Mouse (Mus musculus) CH12.LX (cell line): ENCODE measurements around the gene Arhgap21. TPM values are rescaled to one million over a fixed set of nuclear protein-coding genes. Genes with fewer than 3 reads are reported as not detected.

Experiments used
- DNase-seq: peaks from one replicate; pipeline ENCODE4 v3.0.0-alpha.2; 2013; ENCODE audit errors: extremely low read depth
- H3K27ac ChIP-seq: 2 replicates; pipeline ENCODE4 v1.5.1; 2012; ENCODE audit warnings: low read depth, mild to moderate bottlenecking, control low read depth, moderate library complexity; ENCODE audit not compliant: insufficient read depth
- H3K27me3 ChIP-seq: replicated peaks from 2 replicates; pipeline ENCODE3; 2012; ENCODE audit warnings: inconsistent platforms
- H3K36me3 ChIP-seq, 2 experiments: replicated peaks in 1 of 2; 2 replicates each; pipeline versions ENCODE3 to v1.6.1; 2012; ENCODE audit warnings: inconsistent platforms in 1 of 2, low read length in 1 of 2, mild to moderate bottlenecking in 1 of 2, mixed read lengths in 1 of 2, moderate library complexity in 1 of 2; ENCODE audit not compliant: control insufficient read depth in 1 of 2, insufficient read depth in 1 of 2
- H3K4me1 ChIP-seq, 2 experiments: 2 replicates each; pipeline ENCODE4 v1.6.1; 2012; ENCODE audit warnings: inconsistent platforms in 1 of 2, moderate library complexity in 1 of 2; ENCODE audit not compliant: insufficient read depth in 2 of 2, control insufficient read depth in 1 of 2
- H3K4me2 ChIP-seq: 2 replicates; pipeline ENCODE4 v1.6.1; 2012; ENCODE audit warnings: low read depth, mild to moderate bottlenecking, control low read depth; ENCODE audit not compliant: poor library complexity, insufficient read depth, severe bottlenecking
- H3K4me3 ChIP-seq, 3 experiments: fragments of 150-350 bp in 1 of 3; sonication (generic) in 1 of 3; replicated peaks in 1 of 3; 2 replicates each; pipeline versions ENCODE3 to v1.5.1; 2011 to 2012; ENCODE audit warnings: low read depth in 2 of 3, low read length in 2 of 3, mild to moderate bottlenecking in 2 of 3, moderate library complexity in 2 of 3, control low read depth in 1 of 3, improper control_type of control experiment in 1 of 3, inconsistent platforms in 1 of 3, mixed read lengths in 1 of 3; ENCODE audit not compliant: poor library complexity in 1 of 3
- H3K79me2 ChIP-seq: replicated peaks from 2 replicates; pipeline ENCODE4 v1.6.1; 2012; ENCODE audit warnings: mild to moderate bottlenecking, moderate library complexity; ENCODE audit not compliant: control insufficient read depth, poor library complexity, insufficient read depth, severe bottlenecking; ENCODE audit errors: extremely low read depth
- H3K9ac ChIP-seq: 2 replicates; pipeline ENCODE4 v1.6.1; 2012; ENCODE audit warnings: low read depth, mild to moderate bottlenecking, control low read depth, moderate library complexity; ENCODE audit not compliant: insufficient read depth
- H3K9me3 ChIP-seq: replicated peaks from 2 replicates; pipeline ENCODE3; 2012; ENCODE audit warnings: low read length, inconsistent platforms, mixed read lengths
- CHD1 ChIP-seq: IDR thresholded peaks from 2 replicates; pipeline ENCODE4 v1.6.1; 2012; ENCODE audit warnings: low read depth, low read length, improper control_type of control experiment, inconsistent platforms
- CHD2 ChIP-seq: IDR thresholded peaks from 2 replicates; pipeline ENCODE4 v1.6.1; 2011; ENCODE audit warnings: low read length, improper control_type of control experiment
- E2F4 ChIP-seq: IDR thresholded peaks from 2 replicates; pipeline ENCODE4 v1.6.1; 2011; ENCODE audit warnings: low read depth, low read length, improper control_type of control experiment; ENCODE audit not compliant: insufficient replicate concordance
- ELF1 ChIP-seq: IDR thresholded peaks from 2 replicates; pipeline ENCODE4 v1.6.1; 2014; ENCODE audit warnings: low read depth, mild to moderate bottlenecking, inconsistent platforms, low read length, improper control_type of control experiment
- EP300 ChIP-seq: IDR thresholded peaks from 2 replicates; pipeline ENCODE4 v1.6.1; 2011; ENCODE audit warnings: low read length, improper control_type of control experiment
- ETS1 ChIP-seq: conservative IDR thresholded peaks from 2 replicates; pipeline ENCODE4 v1.6.1; 2012; ENCODE audit warnings: low read depth, mild to moderate bottlenecking, inconsistent platforms, low read length, improper control_type of control experiment, moderate library complexity
- GABPA ChIP-seq: IDR thresholded peaks from 2 replicates; pipeline ENCODE4 v1.6.1; 2012; ENCODE audit warnings: low read depth, low read length, improper control_type of control experiment, inconsistent platforms; ENCODE audit not compliant: insufficient replicate concordance
- HCFC1 ChIP-seq: IDR thresholded peaks from 2 replicates; pipeline ENCODE4 v1.6.1; 2012; ENCODE audit warnings: low read depth, mild to moderate bottlenecking, inconsistent platforms, low read length, improper control_type of control experiment
- JUN ChIP-seq: IDR thresholded peaks from 2 replicates; pipeline ENCODE4 v1.6.1; 2011; ENCODE audit warnings: low read depth, mild to moderate bottlenecking, low read length, improper control_type of control experiment, moderate library complexity; ENCODE audit not compliant: insufficient read depth
- MAX ChIP-seq: IDR thresholded peaks from 2 replicates; pipeline ENCODE4 v1.6.1; 2011; ENCODE audit warnings: low read length, improper control_type of control experiment
- MAZ ChIP-seq: IDR thresholded peaks from 2 replicates; pipeline ENCODE4 v1.6.1; 2012; ENCODE audit warnings: low read depth, mild to moderate bottlenecking, inconsistent platforms, low read length, improper control_type of control experiment, moderate library complexity
- MEF2A ChIP-seq: IDR thresholded peaks from 2 replicates; pipeline ENCODE4 v1.6.1; 2014; ENCODE audit warnings: low read depth, mild to moderate bottlenecking, inconsistent platforms, low read length, improper control_type of control experiment, borderline replicate concordance
- MXI1 ChIP-seq: IDR thresholded peaks from 2 replicates; pipeline ENCODE4 v1.6.1; 2011; ENCODE audit warnings: mild to moderate bottlenecking, low read depth, low read length, improper control_type of control experiment
- NELFE ChIP-seq: IDR thresholded peaks from 2 replicates; pipeline ENCODE4 v1.6.1; 2011; ENCODE audit warnings: low read depth, low read length, improper control_type of control experiment
- PAX5 ChIP-seq: IDR thresholded peaks from 2 replicates; pipeline ENCODE4 v1.6.1; 2012; ENCODE audit warnings: low read length, inconsistent platforms, mixed read lengths
- POLR2A ChIP-seq: IDR thresholded peaks from 2 replicates; pipeline ENCODE4 v1.6.1; 2011; ENCODE audit warnings: low read depth, mild to moderate bottlenecking, improper control_type of control experiment, low read length
- POLR2AphosphoS2 ChIP-seq: IDR thresholded peaks from 2 replicates; pipeline ENCODE4 v1.6.1; 2011; ENCODE audit warnings: low read depth, low read length, improper control_type of control experiment
- RAD21 ChIP-seq: IDR thresholded peaks from 2 replicates; pipeline ENCODE4 v1.6.1; 2011; ENCODE audit warnings: low read depth, mild to moderate bottlenecking, low read length, improper control_type of control experiment, moderate library complexity
- SMC3 ChIP-seq: IDR thresholded peaks from 2 replicates; pipeline ENCODE4 v1.6.1; 2011; ENCODE audit warnings: low read depth, low read length, improper control_type of control experiment
- TBP ChIP-seq: conservative IDR thresholded peaks from 2 replicates; pipeline ENCODE4 v1.6.1; 2011; ENCODE audit warnings: low read depth, low read length, improper control_type of control experiment
- TCF12 ChIP-seq: IDR thresholded peaks from 2 replicates; pipeline ENCODE4 v1.6.1; 2014; ENCODE audit warnings: low read depth, mild to moderate bottlenecking, inconsistent platforms, low read length, improper control_type of control experiment
- UBTF ChIP-seq: IDR thresholded peaks from 2 replicates; pipeline ENCODE4 v1.6.1; 2012; ENCODE audit warnings: low read depth, mild to moderate bottlenecking, inconsistent platforms, low read length, improper control_type of control experiment, moderate library complexity
- ZMIZ1 ChIP-seq: IDR thresholded peaks from 2 replicates; pipeline ENCODE4 v1.6.1; 2012; ENCODE audit warnings: low read depth, mild to moderate bottlenecking, inconsistent platforms, low read length, improper control_type of control experiment
- ZNF384 ChIP-seq: IDR thresholded peaks from 2 replicates; pipeline ENCODE4 v1.6.1; 2012; ENCODE audit warnings: low read depth, low read length, improper control_type of control experiment, inconsistent platforms
- dilution Hi-C: fragments of 300-500 bp; cut with MboI; formaldehyde crosslinking; loops from 2 replicates; pipeline ENCODE4 v1.14.3; 2020; ENCODE audit warnings: low sequenced_read_pairs; ENCODE audit not compliant: extremely low pct_unique_long_range_greater_than_20kb, extremely low pct_ligation_motif_present
- in situ Hi-C: fragments of 300-500 bp; cut with MboI; formaldehyde crosslinking; loops from 3 replicates; pipeline ENCODE4 v1.14.3; 2019; ENCODE audit warnings: low sequenced_read_pairs, low pct_ligation_motif_present, low pct_unique_long_range_greater_than_20kb, mixed read lengths
- polyA plus RNA-seq: library from polyadenylated mRNA; unstranded; fragments of >175 nt; gene quantifications from 2 replicates; pipeline ENCODE4 v1.2.1, GENCODE M21; 2012; ENCODE audit warnings: low read depth; ENCODE audit not compliant: insufficient read length
- total RNA-seq, 2 experiments: library from RNA; depleted of rRNA; stranded (reverse); fragments of 300-350 nt in 1 of 2; fragments of >200 nt in 1 of 2; gene quantifications; 2 replicates each; pipeline ENCODE4 v1.2.3; 2012 to 2014

Arhgap21 gene
- total and polyA plus RNA-seq, 3 experiments, result 7.6 to 22.7 (median 10.8) TPM

DNA sequence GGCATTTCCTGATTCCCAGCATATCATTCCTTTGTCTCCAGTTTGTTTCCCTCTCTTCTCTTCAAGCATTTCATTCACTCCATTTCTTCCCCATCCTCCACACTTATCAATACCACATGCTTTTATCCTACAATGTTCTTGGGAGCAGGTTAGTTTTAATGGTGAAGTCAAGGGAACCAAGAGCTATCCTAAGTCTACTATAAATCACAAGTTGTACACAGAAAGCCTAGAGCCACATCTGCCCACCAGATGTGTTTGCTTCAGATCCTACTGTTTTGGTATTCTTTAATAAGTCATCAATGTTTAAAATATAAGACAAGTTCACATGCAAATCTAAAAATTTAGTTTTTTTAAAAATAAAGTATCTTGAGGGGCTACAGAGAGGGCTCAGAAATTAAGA, 27.6 kb downstream of the Arhgap21 start:
- no peak overlapping the region for H3K4me2 ChIP-seq
- H3K9me3 ChIP-seq, result no peaks in the 10 kb centered on the region
- dilution Hi-C loops, result no loop called here

DNA sequence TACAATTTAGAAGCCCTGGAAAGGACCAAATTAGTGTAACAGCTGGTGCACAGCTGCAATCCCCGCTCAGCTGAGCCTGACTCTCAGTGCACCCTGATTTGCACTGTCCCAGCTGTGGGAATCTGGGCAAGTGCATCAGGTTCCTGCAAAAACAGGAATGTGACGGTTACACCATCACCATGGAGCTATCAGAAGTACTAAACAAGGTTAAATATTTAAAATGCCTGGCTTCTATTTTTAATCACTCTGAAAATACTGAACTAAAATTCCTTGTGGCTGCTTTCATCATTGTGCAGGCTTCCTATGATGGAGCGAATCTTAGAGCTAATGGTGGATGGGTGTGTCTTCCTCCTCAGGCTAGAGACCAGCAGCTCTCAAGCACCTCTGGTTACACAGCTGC, 29.3 kb downstream of the Arhgap21 start:
- no peak overlapping the region for H3K27ac ChIP-seq
- peaks cover 2 to 40% of the 10 kb centered on the region in 2 experiments; a peak in 3 of 4 replicates for H3K4me1 ChIP-seq
- H3K27me3 ChIP-seq, result no peaks in the 10 kb centered on the region
- peaks cover 0 to 23% of the 10 kb centered on the region in 2 experiments for H3K36me3 ChIP-seq
- no peak for TF ChIP-seq SMC3
- no peak for TF ChIP-seq ZMIZ1
- TF ChIP-seq MAX, result no peak
- no peak for TF ChIP-seq ETS1
- TF ChIP-seq, all 38 proteins: peak for 0
- dilution Hi-C loops (no loop called here), in situ Hi-C loops (no loop called here)
- DNase-seq, result no peak
- Histone ChIP-seq H3K9me3 (no peaks in the 10 kb centered on the region), H3K4me3 (no peak overlapping the region), H3K4me2 (no peak overlapping the region), H3K9ac (no peak overlapping the region), H3K79me2 (no peaks in the 10 kb centered on the region)

More for the DNA sequence above, 27.6 kb downstream of the Arhgap21 start:
- Histone ChIP-seq H3K79me2 (no peaks in the 10 kb centered on the region), H3K27ac (no peak overlapping the region), H3K27me3 (no peaks in the 10 kb centered on the region), H3K4me3 (no peak overlapping the region), H3K4me1 (peaks cover 2 to 46% of the 10 kb centered on the region in 2 experiments; a peak in 3 of 4 replicates)
- no peak for DNase-seq
- no peak for TF ChIP-seq TBP
- TF ChIP-seq MAZ, result no peak
- TF ChIP-seq POLR2A, result no peak
- no peak for TF ChIP-seq ZNF384
- no peak for TF ChIP-seq MEF2A
- no peak for TF ChIP-seq EP300
- TF ChIP-seq HCFC1, result no peak
- TF ChIP-seq JUN, result no peak
- TF ChIP-seq, all 38 proteins: peak for 0
- H3K9ac ChIP-seq, result no peak overlapping the region
- peaks cover 0 to 24% of the 10 kb centered on the region in 2 experiments for H3K36me3 ChIP-seq
- in situ Hi-C loops, result no loop called here

DNA sequence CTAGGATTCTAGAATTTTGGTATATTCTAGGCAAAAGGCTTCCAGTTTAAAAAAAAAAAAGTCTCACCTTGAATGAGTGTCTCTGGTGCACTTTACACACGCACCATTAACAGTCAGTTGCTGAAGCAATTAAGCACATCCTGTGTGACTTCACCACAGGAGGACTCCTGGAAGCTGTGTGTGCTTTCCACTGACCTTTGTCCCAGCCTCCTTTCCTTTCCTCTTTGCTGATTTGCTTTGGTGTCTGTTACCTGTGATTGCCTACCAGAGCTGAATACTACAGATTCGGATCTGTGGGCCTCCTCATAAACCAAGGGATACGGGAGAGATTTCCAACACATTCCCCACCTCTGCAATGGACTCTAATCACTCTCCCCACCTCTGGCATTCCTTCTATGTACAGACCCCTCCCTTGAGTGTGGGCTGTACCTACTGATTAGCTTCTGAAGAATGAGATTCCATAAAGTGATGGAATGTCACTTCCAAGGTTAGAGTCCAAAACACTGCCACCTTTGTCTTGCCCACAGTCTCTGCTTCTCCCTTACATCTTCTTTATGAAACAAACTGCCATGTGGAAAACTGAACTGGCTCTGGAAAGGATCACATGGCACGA, 32.0 kb downstream of the Arhgap21 start:
- Histone ChIP-seq H3K4me3 (no peak overlapping the region), H3K4me1 (peaks cover 0 to 14% of the 10 kb centered on the region in 2 experiments; a peak in 2 of 4 replicates), H3K9ac (no peak overlapping the region)
- no peak for TF ChIP-seq ZMIZ1
- no peak for TF ChIP-seq MXI1
- TF ChIP-seq JUN, result no peak
- TF ChIP-seq SMC3, result no peak
- no peak for TF ChIP-seq CHD2
- no peak for TF ChIP-seq RAD21
- TF ChIP-seq POLR2A, result no peak
- TF ChIP-seq E2F4, result no peak
- TF ChIP-seq TBP, result no peak
- no peak for TF ChIP-seq MAX
- no peak for TF ChIP-seq ELF1
- no peak for TF ChIP-seq UBTF
- no peak for TF ChIP-seq PAX5
- no peak for TF ChIP-seq EP300
- TF ChIP-seq TCF12, result no peak
- TF ChIP-seq MEF2A, result no peak
- TF ChIP-seq CHD1, result no peak
- no peak for TF ChIP-seq POLR2AphosphoS2
- no peak for TF ChIP-seq NELFE
- no peak for TF ChIP-seq GABPA
- TF ChIP-seq, all 38 proteins: peak for 0
- peaks cover 0 to 24% of the 10 kb centered on the region in 2 experiments for H3K36me3 ChIP-seq
- in situ Hi-C loops, result no loop called here
- H3K79me2 ChIP-seq, result no peaks in the 10 kb centered on the region
- no peak overlapping the region for H3K27ac ChIP-seq
- H3K4me2 ChIP-seq, result no peak overlapping the region
- no peak for DNase-seq
- dilution Hi-C loops, result no loop called here
- no peaks in the 10 kb centered on the region for H3K9me3 ChIP-seq
- no peaks in the 10 kb centered on the region for H3K27me3 ChIP-seq
